Mouse (Mus musculus) stomach, postnatal 0 days (tissue): Measurements from ENCODE around the gene 6330409D20Rik. TPM values are rescaled to one million over a fixed set of nuclear protein-coding genes. Genes with fewer than 3 reads are reported as not detected.

Experiments used
- ATAC-seq: fragments of 200-750 bp; cut with Nextera tagmentation; 2 replicates; pipeline ENCODE4 v1.8.0; 2017; ENCODE audit not compliant: low FRiP score, low TSS enrichment
- DNase-seq: peaks from one replicate; pipeline ENCODE4 v3.0.0-alpha.2; 2016; ENCODE audit warnings: low spot score
- H3K27ac ChIP-seq: fragments of 300-500 bp; sonication (generic); replicated peaks from 2 replicates; pipeline ENCODE4 v1.5.1; 2014; ENCODE audit warnings: mild to moderate bottlenecking, control low read depth
- H3K27me3 ChIP-seq: fragments of 300-500 bp; sonication (generic); 2 replicates; pipeline ENCODE4 v1.6.1; 2014; ENCODE audit warnings: low read length; ENCODE audit not compliant: control insufficient read depth, insufficient read depth
- H3K36me3 ChIP-seq: fragments of 300-500 bp; sonication (generic); 2 replicates; pipeline ENCODE4 v1.6.1; 2014; ENCODE audit warnings: low read length, mixed read lengths; ENCODE audit not compliant: control insufficient read depth, insufficient read depth
- H3K4me1 ChIP-seq: fragments of 300-500 bp; sonication (generic); replicated peaks from 2 replicates; pipeline ENCODE4 v1.6.1; 2014; ENCODE audit warnings: antibody characterized with exemption; ENCODE audit not compliant: control insufficient read depth, insufficient read depth
- H3K4me2 ChIP-seq: fragments of 300-500 bp; sonication (generic); replicated peaks from 2 replicates; pipeline ENCODE4 v1.6.1; 2014; ENCODE audit warnings: low read depth, mild to moderate bottlenecking, control low read depth, moderate library complexity
- H3K4me3 ChIP-seq: fragments of 300-500 bp; sonication (generic); 2 replicates; pipeline ENCODE4 v1.5.1; 2014; ENCODE audit warnings: low read depth, low read length, control low read depth
- H3K9ac ChIP-seq: fragments of 300-500 bp; sonication (generic); 2 replicates; pipeline ENCODE4 v1.6.1; 2014; ENCODE audit warnings: mild to moderate bottlenecking, low read length, control low read depth, mixed read lengths
- H3K9me3 ChIP-seq: fragments of 300-500 bp; sonication (generic); 2 replicates; pipeline ENCODE4 v1.6.1; 2016; ENCODE audit warnings: low read length; ENCODE audit not compliant: control insufficient read depth
- CTCF ChIP-seq: IDR thresholded peaks from 2 replicates; pipeline ENCODE4 v1.5.1; 2016; ENCODE audit warnings: antibody characterized with exemption, low read depth, mild to moderate bottlenecking, moderate library complexity
- EP300 ChIP-seq: optimal IDR thresholded peaks from 2 replicates; pipeline ENCODE3; 2016; ENCODE audit warnings: antibody characterized with exemption
- WGBS: fragments of 180-500 bp; shearing (Covaris S2); extraction: QIAGEN DNeasy Blood & Tissue Kit; methylation state at CpG from one replicate; pipeline ENCODE4 v1.1.7; 2014; 5-methylcytosine and 5-hydroxymethylcytosine counted together
- polyA plus RNA-seq: library from polyadenylated mRNA; unstranded; fragments of >200 nt; fragmentation: Nextera tagmentation; extraction: Ambion mirVana; gene quantifications from 2 replicates; pipeline ENCODE4 v1.2.1, GENCODE M21; 2015

Gene 6330409D20Rik
- polyA plus RNA-seq, 1 experiment from 2014 or later, result not detected

DNA sequence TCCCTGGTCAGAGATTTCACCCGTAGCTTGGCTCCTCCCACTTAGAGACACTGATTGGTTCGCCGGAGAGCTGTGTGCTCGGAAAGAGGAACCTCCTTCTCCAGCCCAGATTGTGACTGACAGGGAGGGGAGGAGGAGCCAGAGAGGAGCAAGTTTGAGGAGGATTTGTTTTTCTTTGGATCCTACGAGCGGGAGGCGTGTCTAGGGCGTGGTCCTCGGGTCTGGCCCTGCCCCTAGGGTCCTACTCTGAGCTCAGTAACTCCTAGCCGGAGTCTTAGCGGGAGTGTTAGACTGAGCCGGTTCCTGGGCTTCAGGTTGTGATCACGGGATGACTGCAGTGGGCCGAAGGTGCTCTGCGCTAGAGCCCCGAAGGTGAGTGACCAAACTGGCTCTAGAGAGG, 13.4 kb downstream of the 6330409D20Rik start:
- Histone ChIP-seq H3K27ac (peak overlapping the region; percentile 70), H3K4me3 (peak overlapping the region; percentile 34)
- TF ChIP-seq CTCF (no peak), EP300 (no peak)

GRCm38 (mm10) chr2:32724832-32725790, 15.7 kb downstream of the 6330409D20Rik start:
- WGBS, result 67% methylated on average over 16 of the region's 16 CpGs
- H3K9ac ChIP-seq, result no peak overlapping the region
- H3K27me3 ChIP-seq, result no peaks in the 10 kb centered on the region
- no peak overlapping the region for H3K4me3 ChIP-seq
- no peak overlapping the region for H3K27ac ChIP-seq
- no peaks in the 10 kb centered on the region for H3K36me3 ChIP-seq
- H3K4me1 ChIP-seq, result peaks cover 5% of the 10 kb centered on the region; the same call in 1 of the 2 replicates
- no peaks in the 10 kb centered on the region for H3K9me3 ChIP-seq
- TF ChIP-seq CTCF (no peak), EP300 (no peak)
- DNase-seq (no peak), ATAC-seq (no peak)
- H3K4me2 ChIP-seq, result no peak overlapping the region

More for the DNA sequence above, 13.4 kb downstream of the 6330409D20Rik start:
- Histone ChIP-seq H3K4me2 (peak overlapping the region; percentile 53), H3K9me3 (no peaks in the 10 kb centered on the region), H3K36me3 (no peaks in the 10 kb centered on the region), H3K4me1 (no peaks in the 10 kb centered on the region), H3K9ac (peak overlapping the region; percentile 47), H3K27me3 (no peaks in the 10 kb centered on the region)
- peak; percentile 94 for ATAC-seq
- under 1% methylated on average over 16 of the region's 16 CpGs for WGBS
- peak; percentile 90 for DNase-seq

DNA sequence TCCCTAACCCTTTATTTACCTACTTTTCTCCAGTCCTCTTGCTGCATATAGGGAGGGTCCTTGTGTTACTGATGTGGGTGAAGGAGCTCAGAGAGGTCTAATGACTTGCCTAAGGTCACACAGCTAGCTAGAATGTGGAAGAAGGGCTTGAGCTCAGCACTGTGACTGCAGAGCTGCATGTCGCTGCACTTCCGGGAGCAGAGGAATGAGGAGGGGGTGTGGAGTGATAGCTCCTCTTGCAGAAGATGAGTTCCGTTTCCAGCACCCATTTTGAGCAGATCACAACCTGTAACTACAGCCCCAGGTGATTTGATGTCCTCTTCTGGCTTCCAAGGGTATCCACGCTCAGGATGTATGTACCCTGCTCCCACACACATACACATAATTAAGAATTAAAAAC, 16.7 kb downstream of the 6330409D20Rik start:
- no peak overlapping the region for H3K27ac ChIP-seq
- no peak for ATAC-seq
- no peaks in the 10 kb centered on the region for H3K27me3 ChIP-seq
- H3K4me2 ChIP-seq, result no peak overlapping the region
- H3K9me3 ChIP-seq, result no peaks in the 10 kb centered on the region
- H3K4me1 ChIP-seq, result peaks cover 5% of the 10 kb centered on the region; the same call in 1 of the 2 replicates
- 79% methylated on average over 4 of the region's 4 CpGs for WGBS
- no peak for DNase-seq
- no peak for TF ChIP-seq EP300
- no peak for TF ChIP-seq CTCF
- H3K4me3 ChIP-seq, result no peak overlapping the region
- H3K36me3 ChIP-seq, result no peaks in the 10 kb centered on the region
- no peak overlapping the region for H3K9ac ChIP-seq

- no peak overlapping the region for H3K4me2 ChIP-seq
- ATAC-seq, result no peak
Observed at GRCm38 (mm10) chr2:32722581-32722980, 18.2 kb downstream of the 6330409D20Rik start.

GRCm38 (mm10) chr2:32722046-32722445, 18.8 kb downstream of the 6330409D20Rik start:
- no peak overlapping the region for H3K4me3 ChIP-seq
- 0 out of 2 replicates have a peak overlapping the region, but pooled peaks have one; percentile 5 for H3K4me2 ChIP-seq
- WGBS, result 37% methylated on average over 6 of the region's 6 CpGs
- H3K36me3 ChIP-seq, result no peaks in the 10 kb centered on the region
- no peak for ATAC-seq
- peak overlapping the region; percentile 40; the same call in 1 of the 2 replicates for H3K27ac ChIP-seq
- peak overlapping the region; percentile 41; the same call in 1 of the 2 replicates for H3K9ac ChIP-seq
- no peak for DNase-seq
- no peaks in the 10 kb centered on the region for H3K9me3 ChIP-seq
- no peak for TF ChIP-seq CTCF
- TF ChIP-seq EP300, result no peak
- no peaks in the 10 kb centered on the region for H3K27me3 ChIP-seq
- H3K4me1 ChIP-seq, result peaks cover 5% of the 10 kb centered on the region; the same call in 1 of the 2 replicates

More at GRCm38 (mm10) chr2:32722581-32722980, 18.2 kb downstream of the 6330409D20Rik start:
- WGBS, result 34% methylated on average over 3 of the region's 3 CpGs
- TF ChIP-seq CTCF (no peak), EP300 (no peak)
- Histone ChIP-seq H3K27ac (no peak overlapping the region), H3K4me3 (no peak overlapping the region), H3K9ac (no peak overlapping the region), H3K27me3 (no peaks in the 10 kb centered on the region), H3K9me3 (no peaks in the 10 kb centered on the region), H3K4me1 (peaks cover 5% of the 10 kb centered on the region; the same call in 1 of the 2 replicates), H3K36me3 (no peaks in the 10 kb centered on the region)
- no peak for DNase-seq
